Mouse (Mus musculus): ENCODE data around the gene Mafk.

Mafk gene

GRCm38 (mm10) chr5:139818801-139819200, 27.5 kb downstream of the Mafk start:
- no peak for DNase-seq (ENCODE audit: low read depth)

- DNase-seq (ENCODE audit: low read depth) = no peak
Measured at GRCm38 (mm10) chr5:139819538-139820181, 28.3 kb downstream of the Mafk start, which contains the start of gene Tmem184a. Gene Tmem184a (minus strand): TSS chr5:139819917.

- DNase-seq (ENCODE audit: low read depth) = no peak
Measured at GRCm38 (mm10) chr5:139821466-139822459, 30.4 kb downstream of the Mafk start.

GRCm38 (mm10) chr5:139824531-139824930, 33.2 kb downstream of the Mafk start:
- DNase-seq (ENCODE audit: low read depth) = no peak

- DNase-seq (ENCODE audit: low read depth) = no peak
Measured at GRCm38 (mm10) chr5:139825947-139826346, 34.6 kb downstream of the Mafk start.

GRCm38 (mm10) chr5:139826357-139827055, 35.2 kb downstream of the Mafk start, which contains the start of the genes Gm26938 and Psmg3:
Gene Gm26938 (minus strand): TSS chr5:139826407.
Gene Psmg3 (minus strand): TSS chr5:139826885.
- peak; percentile 70 for DNase-seq (ENCODE audit: low read depth)

- no peak for DNase-seq (ENCODE audit: low read depth)
Measured at GRCm38 (mm10) chr5:139827593-139827992, 36.3 kb downstream of the Mafk start.

GRCm38 (mm10) chr5:139829384-139829783, 38.1 kb downstream of the Mafk start:
- no peak for DNase-seq (ENCODE audit: low read depth)

- DNase-seq (ENCODE audit: low read depth) = no peak
Measured at GRCm38 (mm10) chr5:139830734-139831133, 39.4 kb downstream of the Mafk start.

- DNase-seq (ENCODE audit: low read depth) = no peak
Measured at GRCm38 (mm10) chr5:139832125-139832524, 40.8 kb downstream of the Mafk start.

GRCm38 (mm10) chr5:139835706-139836105, 44.4 kb downstream of the Mafk start:
- no peak for DNase-seq (ENCODE audit: low read depth)

GRCm38 (mm10) chr5:139838476-139838892, 47.2 kb downstream of the Mafk start:
- no peak for DNase-seq (ENCODE audit: low read depth)

GRCm38 (mm10) chr5:139839142-139839541, 47.8 kb downstream of the Mafk start:
- DNase-seq (ENCODE audit: low read depth) = no peak

- no peak for DNase-seq (ENCODE audit: low read depth)
Measured at GRCm38 (mm10) chr5:139849626-139850320, 58.5 kb downstream of the Mafk start.
